Mouse (Mus musculus): ENCODE measurements at regions not wholly inside any gene's neighbourhood (a gene's known extent, or its start where the extent isn't known, plus 50 kb on each side); places are given as distances from the start of the nearest gene placed in this dataset.

DNA sequence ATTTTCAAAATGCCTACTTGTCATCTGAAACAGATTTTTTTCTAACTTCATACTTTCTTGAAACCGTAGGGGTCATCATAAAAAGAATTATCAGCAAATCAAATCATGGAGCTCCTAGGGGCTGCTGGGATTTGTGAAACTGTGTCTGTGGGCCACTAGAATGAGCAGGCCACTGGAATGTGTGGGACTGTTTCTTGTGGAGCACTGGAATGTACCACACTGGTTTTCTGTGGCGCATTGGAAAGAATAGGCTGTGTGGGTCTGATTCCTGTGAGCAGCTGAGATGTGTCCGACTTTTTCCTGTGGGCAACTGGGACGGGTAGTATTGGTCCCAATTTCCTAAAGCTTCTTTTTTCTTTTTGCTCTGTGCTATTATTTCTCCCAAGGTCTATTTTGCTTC is 90.6 kb downstream of the Naa11 start:
- H3K27me3 ChIP-seq (ENCODE audit: control insufficient read depth, insufficient read depth, low read length): no peaks in the 10 kb centered on the region
- no peaks in the 10 kb centered on the region for H3K9me3 ChIP-seq (ENCODE audit: control insufficient read depth, low read length)
- no peak overlapping the region for H3K27ac ChIP-seq (replicated peaks)
- H3K9ac ChIP-seq (ENCODE audit: low read length): no peak overlapping the region
- WGBS: 80% methylated on average over 4 of the region's 4 CpGs
- H3K36me3 ChIP-seq (ENCODE audit: control insufficient read depth, insufficient read depth, low read length): no peaks in the 10 kb centered on the region
- H3K4me3 ChIP-seq (ENCODE audit: low read depth, low read length): no peak overlapping the region
- no peak overlapping the region for H3K4me2 ChIP-seq (replicated peaks; ENCODE audit: low read depth)
- TF ChIP-seq EP300 (optimal IDR thresholded peaks at IDR 0.05): no peak
- TF ChIP-seq CTCF (IDR thresholded peaks at IDR 0.05; ENCODE audit: low read depth): no peak
- ATAC-seq (ENCODE audit: low FRiP score, low TSS enrichment) (no peak), DNase-seq (ENCODE audit: low spot score) (no peak)
- H3K4me1 ChIP-seq (replicated peaks; ENCODE audit: control insufficient read depth, insufficient read depth): no peaks in the 10 kb centered on the region

DNA sequence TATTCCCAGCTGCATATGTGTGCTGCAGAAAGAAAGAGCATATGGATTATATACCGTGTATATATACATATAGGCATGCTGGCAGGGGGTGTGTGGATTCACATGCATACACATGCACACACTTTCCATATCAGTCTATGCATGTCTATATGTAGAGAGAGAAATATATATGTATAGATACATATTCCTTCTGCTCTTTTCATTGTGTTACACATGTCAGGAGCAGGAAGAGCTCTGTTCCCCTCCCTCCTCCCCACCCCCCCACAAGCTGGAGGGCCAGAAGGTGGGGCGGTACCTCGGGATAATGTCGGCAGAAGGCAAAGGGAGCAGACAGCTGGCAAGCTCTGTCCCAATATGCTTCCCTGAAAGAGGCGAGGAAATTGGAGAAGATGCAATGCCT is 91.3 kb downstream of the Naa11 start:
- DNase-seq (ENCODE audit: low spot score) (no peak), ATAC-seq (ENCODE audit: low FRiP score, low TSS enrichment) (no peak)
- H3K27ac ChIP-seq (replicated peaks): no peak overlapping the region
- 67% methylated on average over 5 of the region's 5 CpGs for WGBS
- TF ChIP-seq EP300 (optimal IDR thresholded peaks at IDR 0.05) (no peak), CTCF (IDR thresholded peaks at IDR 0.05; ENCODE audit: low read depth) (no peak)
- H3K27me3 ChIP-seq (ENCODE audit: control insufficient read depth, insufficient read depth, low read length): no peaks in the 10 kb centered on the region
- no peaks in the 10 kb centered on the region for H3K4me1 ChIP-seq (replicated peaks; ENCODE audit: control insufficient read depth, insufficient read depth)
- H3K9ac ChIP-seq (ENCODE audit: low read length): no peak overlapping the region
- H3K4me3 ChIP-seq (ENCODE audit: low read depth, low read length): no peak overlapping the region
- H3K9me3 ChIP-seq (ENCODE audit: control insufficient read depth, low read length): no peaks in the 10 kb centered on the region
- no peaks in the 10 kb centered on the region for H3K36me3 ChIP-seq (ENCODE audit: control insufficient read depth, insufficient read depth, low read length)
- H3K4me2 ChIP-seq (replicated peaks; ENCODE audit: low read depth): no peak overlapping the region

DNA sequence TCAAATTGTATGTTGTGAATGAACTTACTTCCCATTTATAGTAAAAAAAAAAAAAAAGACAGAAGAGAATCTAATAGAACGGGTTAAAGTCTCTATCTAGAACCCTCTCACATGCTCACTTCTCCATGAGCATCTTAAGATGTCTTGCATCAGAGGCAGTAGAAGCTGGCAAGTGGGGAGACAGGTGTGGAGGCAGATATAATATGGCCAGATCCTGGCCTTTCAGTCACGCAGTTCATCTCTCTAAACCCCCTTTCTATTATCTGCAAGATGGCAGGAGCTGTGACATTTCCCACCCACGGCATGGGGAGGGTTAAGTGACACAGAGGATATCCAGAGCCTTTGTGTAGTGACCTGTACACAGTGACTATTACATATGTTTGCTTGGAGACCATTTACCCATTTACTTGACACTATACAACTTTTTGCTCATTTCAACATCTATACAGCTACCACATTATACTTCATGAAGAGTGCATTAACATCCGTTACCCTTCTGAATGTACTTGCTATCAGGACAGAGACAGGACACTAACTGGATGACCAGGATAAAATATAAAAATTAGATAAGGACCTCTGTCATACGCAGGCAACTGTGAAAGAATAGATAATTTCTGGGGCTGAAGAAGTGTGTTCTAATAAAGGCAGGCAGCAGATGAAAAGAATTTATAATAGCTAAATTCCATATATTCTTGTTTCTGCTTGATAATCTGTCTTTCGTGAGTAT is 91.9 kb downstream of the Naa11 start:
- no peak overlapping the region for H3K4me2 ChIP-seq (replicated peaks; ENCODE audit: low read depth)
- H3K9ac ChIP-seq (ENCODE audit: low read length): no peak overlapping the region
- no peaks in the 10 kb centered on the region for H3K36me3 ChIP-seq (ENCODE audit: control insufficient read depth, insufficient read depth, low read length)
- no peak overlapping the region for H3K27ac ChIP-seq (replicated peaks)
- H3K9me3 ChIP-seq (ENCODE audit: control insufficient read depth, low read length): no peaks in the 10 kb centered on the region
- TF ChIP-seq EP300 (optimal IDR thresholded peaks at IDR 0.05) (no peak), CTCF (IDR thresholded peaks at IDR 0.05; ENCODE audit: low read depth) (no peak)
- DNase-seq (ENCODE audit: low spot score): no peak
- H3K27me3 ChIP-seq (ENCODE audit: control insufficient read depth, insufficient read depth, low read length): no peaks in the 10 kb centered on the region
- H3K4me1 ChIP-seq (replicated peaks; ENCODE audit: control insufficient read depth, insufficient read depth): no peaks in the 10 kb centered on the region
- WGBS: 81% methylated on average over 6 of the region's 6 CpGs
- no peak for ATAC-seq (ENCODE audit: low FRiP score, low TSS enrichment)
- no peak overlapping the region for H3K4me3 ChIP-seq (ENCODE audit: low read depth, low read length)

DNA sequence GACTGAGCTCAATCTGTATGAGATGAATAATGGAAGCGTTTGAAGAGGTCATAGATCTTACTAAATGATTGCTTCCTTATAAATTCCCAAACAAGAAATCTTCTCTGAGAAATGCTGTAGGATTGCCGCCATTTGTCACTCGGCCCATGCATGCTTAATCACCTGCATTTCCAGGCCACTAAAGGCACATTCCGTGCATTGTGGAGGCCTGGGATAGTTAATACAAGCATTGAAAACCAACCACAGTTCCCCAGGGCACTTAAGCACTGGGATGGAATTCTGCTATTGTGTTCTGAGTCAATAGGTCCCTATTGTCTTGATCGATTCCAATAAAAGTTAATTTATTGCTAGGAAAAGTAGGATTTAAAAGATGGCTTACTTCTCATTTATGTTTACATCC is 92.5 kb downstream of the Naa11 start:
- Histone ChIP-seq H3K4me3 (ENCODE audit: low read depth, low read length) (no peak overlapping the region), H3K9ac (ENCODE audit: low read length) (no peak overlapping the region), H3K4me1 (replicated peaks; ENCODE audit: control insufficient read depth, insufficient read depth) (no peaks in the 10 kb centered on the region), H3K36me3 (ENCODE audit: control insufficient read depth, insufficient read depth, low read length) (no peaks in the 10 kb centered on the region), H3K4me2 (replicated peaks; ENCODE audit: low read depth) (no peak overlapping the region), H3K27me3 (ENCODE audit: control insufficient read depth, insufficient read depth, low read length) (no peaks in the 10 kb centered on the region), H3K9me3 (ENCODE audit: control insufficient read depth, low read length) (no peaks in the 10 kb centered on the region), H3K27ac (replicated peaks) (no peak overlapping the region)
- TF ChIP-seq CTCF (IDR thresholded peaks at IDR 0.05; ENCODE audit: low read depth): no peak
- TF ChIP-seq EP300 (optimal IDR thresholded peaks at IDR 0.05): no peak
- no peak for DNase-seq (ENCODE audit: low spot score)
- no peak for ATAC-seq (ENCODE audit: low FRiP score, low TSS enrichment)
- WGBS: 69% methylated on average over 5 of the region's 5 CpGs

DNA sequence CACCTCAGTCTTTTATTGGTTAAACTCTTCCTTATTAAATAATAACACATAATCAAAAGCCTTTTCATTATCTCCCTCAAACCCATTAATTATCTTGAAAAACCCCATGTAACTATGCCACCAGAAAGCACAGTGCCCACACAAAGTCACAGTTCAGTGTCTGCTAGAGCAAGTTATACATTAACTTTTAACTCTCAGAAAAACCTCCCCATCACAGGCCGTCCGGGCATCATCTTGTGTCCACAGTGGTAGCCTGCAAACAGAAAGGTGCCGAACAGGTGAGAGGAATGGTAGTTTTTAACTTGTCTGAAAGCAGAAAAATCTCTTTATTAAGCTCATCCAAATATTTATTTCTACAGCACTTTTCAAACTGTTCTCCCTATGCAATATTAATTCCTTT is 96.0 kb downstream of the Naa11 start:
- no peaks in the 10 kb centered on the region for H3K4me1 ChIP-seq (replicated peaks; ENCODE audit: control insufficient read depth, insufficient read depth)
- no peak overlapping the region for H3K4me3 ChIP-seq (ENCODE audit: low read depth, low read length)
- ATAC-seq (ENCODE audit: low FRiP score, low TSS enrichment) (peak; percentile 71; the same call in 1 of the 2 replicates), DNase-seq (ENCODE audit: low spot score) (peak; percentile 42)
- H3K27ac ChIP-seq (replicated peaks): no peak overlapping the region
- H3K9ac ChIP-seq (ENCODE audit: low read length): no peak overlapping the region
- H3K27me3 ChIP-seq (ENCODE audit: control insufficient read depth, insufficient read depth, low read length): no peaks in the 10 kb centered on the region
- WGBS: 57% methylated on average over 3 of the region's 3 CpGs
- TF ChIP-seq EP300 (optimal IDR thresholded peaks at IDR 0.05) (no peak), CTCF (IDR thresholded peaks at IDR 0.05; ENCODE audit: low read depth) (no peak)
- H3K9me3 ChIP-seq (ENCODE audit: control insufficient read depth, low read length): no peaks in the 10 kb centered on the region
- H3K4me2 ChIP-seq (replicated peaks; ENCODE audit: low read depth): no peak overlapping the region
- no peaks in the 10 kb centered on the region for H3K36me3 ChIP-seq (ENCODE audit: control insufficient read depth, insufficient read depth, low read length)

DNA sequence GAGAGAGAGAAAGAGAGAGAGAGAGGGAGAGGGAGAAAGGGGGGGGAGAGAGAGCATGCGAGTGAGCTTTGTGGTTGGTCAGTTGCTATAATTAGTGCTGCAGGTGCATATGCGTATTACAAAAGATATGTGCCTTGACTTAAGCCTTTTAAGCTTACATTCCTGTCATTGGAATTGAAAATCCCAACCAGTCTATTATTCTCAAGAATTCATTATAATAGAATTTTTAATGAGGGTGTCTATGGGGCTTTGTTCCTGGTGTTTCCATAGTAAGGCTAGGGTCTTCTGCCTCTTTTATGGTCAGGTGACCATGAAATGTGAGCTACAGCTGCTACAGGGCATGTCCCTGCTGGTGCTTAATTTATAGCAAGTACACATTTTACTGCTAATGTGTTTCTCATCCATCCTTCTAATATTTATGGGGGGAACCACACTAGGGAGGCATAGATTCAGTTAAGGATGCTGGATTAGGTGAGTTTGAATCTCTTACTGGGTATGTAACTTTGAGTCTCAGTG is 102.0 kb downstream of the Naa11 start:
- Histone ChIP-seq H3K4me1 (replicated peaks; ENCODE audit: control insufficient read depth, insufficient read depth) (no peaks in the 10 kb centered on the region), H3K27me3 (ENCODE audit: control insufficient read depth, insufficient read depth, low read length) (no peaks in the 10 kb centered on the region), H3K9ac (ENCODE audit: low read length) (no peak overlapping the region), H3K4me2 (replicated peaks; ENCODE audit: low read depth) (no peak overlapping the region), H3K36me3 (ENCODE audit: control insufficient read depth, insufficient read depth, low read length) (no peaks in the 10 kb centered on the region), H3K27ac (replicated peaks) (no peak overlapping the region), H3K9me3 (ENCODE audit: control insufficient read depth, low read length) (no peaks in the 10 kb centered on the region), H3K4me3 (ENCODE audit: low read depth, low read length) (no peak overlapping the region)
- 69% methylated on average over 2 of the region's 2 CpGs for WGBS
- no peak for DNase-seq (ENCODE audit: low spot score)
- TF ChIP-seq CTCF (IDR thresholded peaks at IDR 0.05; ENCODE audit: low read depth): no peak
- TF ChIP-seq EP300 (optimal IDR thresholded peaks at IDR 0.05): no peak
- no peak for ATAC-seq (ENCODE audit: low FRiP score, low TSS enrichment)

Measured in stomach, postnatal 0 days (tissue).